Comparison of ENCODE assay signal across 9 mouse cellular contexts in the genomic region with DNA sequence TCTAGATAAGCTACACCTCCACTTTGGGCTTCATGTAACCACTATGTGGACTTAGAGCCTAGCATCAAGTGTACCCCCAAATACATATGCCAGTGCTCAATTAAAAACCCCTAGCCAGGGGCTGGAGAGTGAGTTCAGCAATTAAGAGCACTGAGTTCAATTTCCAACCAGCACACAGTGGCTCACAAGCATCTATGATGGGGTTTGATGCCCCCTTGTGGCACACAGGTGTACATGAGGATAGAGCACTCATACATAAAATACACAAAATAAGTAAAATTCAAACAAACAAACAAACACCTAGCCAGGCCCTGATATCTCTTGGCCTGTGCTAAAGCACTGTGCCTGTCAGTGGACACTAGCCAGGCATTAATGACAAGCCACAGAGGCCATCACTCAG. TPM values are rescaled to one million over a fixed set of nuclear protein-coding genes. Genes with fewer than 3 reads are reported as not detected.
A peak's percentile ranks its signal among the peaks of the same experiment; 100 is the strongest.
DNase-seq lines count a peak whose midpoint lies in the region; ATAC-seq lines count a peak whose summit lies in the region.
"Had no signal": no experiment of that assay in that cellular context is flagged by ENCODE, and none has a peak within 500 bp of the region (broad histone marks: within the 10 kb centered on the region; RNA-seq: fewer than 3 reads in every experiment).

No protein-coding gene starts in this region.

- ATAC-seq in kidney, embryonic 15.5 days (replicated peaks; ENCODE audit: low FRiP score): no peak
- ATAC-seq in lung, embryonic 15.5 days (ENCODE audit: borderline replicate concordance, extremely low read depth, low FRiP score, low TSS enrichment): no peak

- DNase-seq in kidney, adult 18-20 months: peak; percentile 56
- peak; percentile 24 for DNase-seq in MEL-GATA-1-ER (ENCODE audit: extremely low read depth, low read depth)
- DNase-seq in embryo, embryonic 10.5 days (ENCODE audit: low spot score): peak; percentile 34
- DNase-seq in urinary bladder, postnatal 10 days (ENCODE audit: low spot score): no peak
- no peak for DNase-seq in left cerebral cortex, postnatal 10 days (ENCODE audit: extremely low spot score in 1 of 2, low spot score in 2 of 2)
- DNase-seq in gastrocnemius, postnatal 36 days: no peak

- H3K4me3 ChIP-seq in kidney, embryonic 15.5 days (replicated peaks): no peak overlapping the region
- H3K4me3 ChIP-seq in lung, embryonic 15.5 days: no peak overlapping the region
- H3K4me3 ChIP-seq: erythroblast, embryonic 14.5 days had no signal

- H3K4me1 ChIP-seq in kidney, embryonic 15.5 days: peaks cover 10% of the 10 kb centered on the region
- H3K4me1 ChIP-seq in lung, embryonic 15.5 days: peaks cover 52% of the 10 kb centered on the region

- H3K27me3 ChIP-seq in kidney, embryonic 15.5 days: no peaks in the 10 kb centered on the region
- H3K27me3 ChIP-seq in lung, embryonic 15.5 days: no peaks in the 10 kb centered on the region

- H3K36me3 ChIP-seq in kidney, embryonic 15.5 days: peaks cover 96% of the 10 kb centered on the region
- H3K36me3 ChIP-seq in lung, embryonic 15.5 days: peaks cover 79% of the 10 kb centered on the region

- no peaks in the 10 kb centered on the region for H3K9me3 ChIP-seq in kidney, embryonic 15.5 days (replicated peaks)
- no peaks in the 10 kb centered on the region for H3K9me3 ChIP-seq in lung, embryonic 15.5 days

- no peak overlapping the region for H3K27ac ChIP-seq in kidney, embryonic 15.5 days
- H3K27ac ChIP-seq in lung, embryonic 15.5 days: peak overlapping the region; percentile 82

- intact Hi-C loops in left cerebral cortex, postnatal 10 days (cut with DNase I): loop anchor here (5.0 kb wide), 1 partner anchor 64 kb away; a partner anchor contains a TSS
- intact Hi-C loops in gastrocnemius, postnatal 36 days (cut with DNase I): no loop called here

- H3K9ac ChIP-seq in kidney, embryonic 15.5 days: no peak overlapping the region
- no peak overlapping the region for H3K9ac ChIP-seq in lung, embryonic 15.5 days

- H3K4me2 ChIP-seq in kidney, embryonic 15.5 days: no peak overlapping the region
- H3K4me2 ChIP-seq in lung, embryonic 15.5 days: no peak overlapping the region; the same call in 1 of the 2 replicates

RNA-seq across cellular contexts. Expression of a gene that starts 12.1 kb away (rescaled TPM):
- 19.5 and 33.2 TPM in 2 replicates for polyA plus RNA-seq in kidney, embryonic 15.5 days (2015; fragmentation: Nextera tagmentation; extraction: Ambion mirVana)
- 91.8 and 115 TPM in 2 replicates for polyA plus RNA-seq in lung, embryonic 15.5 days (2015; fragmentation: Nextera tagmentation; extraction: Ambion mirVana)
- 1 to 10 TPM; 2.9 to 3.7 TPM for total RNA-seq in left cerebral cortex, postnatal 10 days (2021)
- 100 to 1,000 TPM; 121 to 774 TPM for total RNA-seq in gastrocnemius, postnatal 36 days (2021)

RNA-seq across cellular contexts. Expression of a gene that starts 20.8 kb away (rescaled TPM):
- 351 and 428 TPM in 2 replicates for polyA plus RNA-seq in kidney, embryonic 15.5 days (2015; fragmentation: Nextera tagmentation; extraction: Ambion mirVana)
- polyA plus RNA-seq in lung, embryonic 15.5 days (2015; fragmentation: Nextera tagmentation; extraction: Ambion mirVana): 387 and 413 TPM in 2 replicates
- total RNA-seq in left cerebral cortex, postnatal 10 days (2021): 100 to 1,000 TPM; 412 to 432 TPM
- total RNA-seq in gastrocnemius, postnatal 36 days (2021): 10 to 100 TPM; 54.4 to 63.2 TPM

RNA-seq across cellular contexts. Expression of a gene that starts 21.7 kb away (rescaled TPM):
- 3.7 and 3.8 TPM in 2 replicates for polyA plus RNA-seq in kidney, embryonic 15.5 days (2015; fragmentation: Nextera tagmentation; extraction: Ambion mirVana)
- polyA plus RNA-seq in lung, embryonic 15.5 days (2015; fragmentation: Nextera tagmentation; extraction: Ambion mirVana): 2.1 and 2.5 TPM in 2 replicates
- 1 to 10 TPM; 3.6 to 4.4 TPM for total RNA-seq in left cerebral cortex, postnatal 10 days (2021)
- 1 to 10 TPM; 6.0 to 8.1 TPM for total RNA-seq in gastrocnemius, postnatal 36 days (2021)
- polyA plus RNA-seq: erythroblast, embryonic 14.5 days had no signal

RNA-seq across cellular contexts. Expression of a gene that starts 27.5 kb away (rescaled TPM):
- 32.6 and 40.6 TPM in 2 replicates for polyA plus RNA-seq in kidney, embryonic 15.5 days (2015; fragmentation: Nextera tagmentation; extraction: Ambion mirVana)
- polyA plus RNA-seq in lung, embryonic 15.5 days (2015; fragmentation: Nextera tagmentation; extraction: Ambion mirVana): 45.3 and 53.6 TPM in 2 replicates
- total RNA-seq in left cerebral cortex, postnatal 10 days (2021): 10 to 100 TPM; 24.3 to 29.6 TPM
- total RNA-seq in gastrocnemius, postnatal 36 days (2021): 10 to 100 TPM; 15.6 to 17.7 TPM

RNA-seq across cellular contexts. Expression of a gene that starts 55.1 kb away (rescaled TPM):
- polyA plus RNA-seq in kidney, embryonic 15.5 days (2015; fragmentation: Nextera tagmentation; extraction: Ambion mirVana): 12.6 and 13.3 TPM in 2 replicates
- 13.2 and 14.8 TPM in 2 replicates for polyA plus RNA-seq in lung, embryonic 15.5 days (2015; fragmentation: Nextera tagmentation; extraction: Ambion mirVana)
- 1 to 10 TPM; 5.0 to 5.3 TPM for total RNA-seq in left cerebral cortex, postnatal 10 days (2021)
- 1 to 10 TPM; 6.8 to 8.6 TPM for total RNA-seq in gastrocnemius, postnatal 36 days (2021)

Comparison
In these comparisons a context has a peak if more than half of its experiments do, and no peak if none do; other contexts are left out.
1. DNase-seq: peak in kidney, adult 18-20 months (single experiment), MEL-GATA-1-ER (single experiment) and embryo, embryonic 10.5 days (single experiment); none in urinary bladder, postnatal 10 days (single experiment), left cerebral cortex, postnatal 10 days (0 of 2) and gastrocnemius, postnatal 36 days (0 of 2).
2. RNA of a gene that starts 12.1 kb away (total RNA-seq): 121 to 774 TPM in gastrocnemius, postnatal 36 days; 2.9 to 3.7 TPM in left cerebral cortex, postnatal 10 days; every median in the first group is over 10 times any median in the second.
3. RNA of a gene that starts 20.8 kb away (total RNA-seq): 412 to 432 TPM in left cerebral cortex, postnatal 10 days; 54.4 to 63.2 TPM in gastrocnemius, postnatal 36 days; every median in the first group is over 4 times any median in the second.